Mouse (Mus musculus) kidney, embryonic 14.5 days (tissue): ENCODE results near the gene Parp4. TPM values are rescaled to one million over a fixed set of nuclear protein-coding genes. Genes with fewer than 3 reads are reported as not detected.

ENCODE experiments used
- ATAC-seq: fragments of 200-750 bp; cut with Nextera tagmentation; 2 replicates; pipeline ENCODE4 v1.8.0; 2017; ENCODE audit warnings: moderate number of reproducible peaks, mild to moderate bottlenecking, moderate TSS enrichment, moderate library complexity; ENCODE audit not compliant: low FRiP score, low TSS enrichment
- H3K27ac ChIP-seq: fragments of 300-500 bp; sonication (generic); 2 replicates; pipeline ENCODE4 v1.5.1; 2014; ENCODE audit warnings: low read depth, mild to moderate bottlenecking, low read length, moderate library complexity, mixed read lengths
- H3K27me3 ChIP-seq: fragments of 300-500 bp; sonication (generic); 2 replicates; pipeline ENCODE4 v1.6.1; 2014; ENCODE audit warnings: mild to moderate bottlenecking, low read length; ENCODE audit not compliant: control insufficient read depth, insufficient read depth
- H3K36me3 ChIP-seq: fragments of 300-500 bp; sonication (generic); 2 replicates; pipeline ENCODE4 v1.6.1; 2014; ENCODE audit warnings: low read length, mixed read lengths; ENCODE audit not compliant: control insufficient read depth, insufficient read depth
- H3K4me1 ChIP-seq: fragments of 300-500 bp; sonication (generic); 2 replicates; pipeline ENCODE4 v1.6.1; 2014; ENCODE audit warnings: low read length, mixed read lengths; ENCODE audit not compliant: control insufficient read depth, insufficient read depth
- H3K4me2 ChIP-seq: fragments of 300-500 bp; sonication (generic); replicated peaks from 2 replicates; pipeline ENCODE4 v1.6.1; 2014; ENCODE audit warnings: low read depth, mild to moderate bottlenecking, low read length
- H3K4me3 ChIP-seq: fragments of 300-500 bp; sonication (generic); 2 replicates; pipeline ENCODE4 v1.5.1; 2014; ENCODE audit warnings: mild to moderate bottlenecking, low read length
- H3K9ac ChIP-seq: fragments of 300-500 bp; sonication (generic); 2 replicates; pipeline ENCODE4 v1.6.1; 2014; ENCODE audit warnings: low read depth, mild to moderate bottlenecking, low read length, moderate library complexity
- H3K9me3 ChIP-seq: fragments of 300-500 bp; sonication (generic); 2 replicates; pipeline ENCODE4 v1.6.1; 2016; ENCODE audit warnings: low read length; ENCODE audit not compliant: control insufficient read depth
- WGBS: fragments of 180-500 bp; shearing (Covaris S2); extraction: QIAGEN DNeasy Blood & Tissue Kit; methylation state at CpG from one replicate; pipeline ENCODE4 v1.1.7; 2014; 5-methylcytosine and 5-hydroxymethylcytosine counted together
- polyA plus RNA-seq: library from polyadenylated mRNA; unstranded; fragments of >200 nt; fragmentation: Nextera tagmentation; extraction: Ambion mirVana; gene quantifications from 2 replicates; pipeline ENCODE4 v1.2.1, GENCODE M21; 2014

Gene Parp4
- polyA plus RNA-seq: 5.7 and 7.7 TPM in 2 replicates

- H3K9ac ChIP-seq: peak within 1 kb of the TSS; percentile 54
- H3K9me3 ChIP-seq: no peaks in the 10 kb centered on the region
- peak within 1 kb of the TSS; percentile 50 for H3K4me3 ChIP-seq
- WGBS: under 1% methylated on average over 24 of the region's 24 CpGs
- no peaks in the 10 kb centered on the region for H3K36me3 ChIP-seq
- no peak within 1 kb of the TSS for H3K27ac ChIP-seq
- H3K4me2 ChIP-seq: peak within 1 kb of the TSS; percentile 59
- peak; percentile 71 for ATAC-seq
- peaks cover 12% of the 10 kb centered on the region; the same call in 1 of the 2 replicates for H3K4me1 ChIP-seq
- H3K27me3 ChIP-seq: no peaks in the 10 kb centered on the region
These were observed at the start of gene Parp4, which contains the start of gene Cenpj for GRCm38 (mm10) chr14:56575416-56575815. Gene Parp4 (plus strand): TSS chr14:56575619. Gene Cenpj (minus strand): TSS chr14:56575425.

- no peak overlapping the region for H3K9ac ChIP-seq
- H3K36me3 ChIP-seq: peaks cover 21% of the 10 kb centered on the region
- WGBS: 89% methylated on average over 2 of the region's 2 CpGs
- H3K4me3 ChIP-seq: no peak overlapping the region
- no peaks in the 10 kb centered on the region for H3K4me1 ChIP-seq
- no peaks in the 10 kb centered on the region for H3K9me3 ChIP-seq
- H3K27ac ChIP-seq: no peak overlapping the region
- H3K4me2 ChIP-seq: no peak overlapping the region
- H3K27me3 ChIP-seq: no peaks in the 10 kb centered on the region
- no peak for ATAC-seq
These were observed 44.6 kb upstream of the Parp4 start for GRCm38 (mm10) chr14:56530788-56531187.

GRCm38 (mm10) chr14:56544946-56545345, 30.5 kb upstream of the Parp4 start:
- no peaks in the 10 kb centered on the region for H3K4me1 ChIP-seq
- no peak overlapping the region for H3K4me2 ChIP-seq
- no peaks in the 10 kb centered on the region for H3K9me3 ChIP-seq
- H3K27ac ChIP-seq: no peak overlapping the region
- H3K36me3 ChIP-seq: peaks cover 12% of the 10 kb centered on the region; the same call in 1 of the 2 replicates
- no peak overlapping the region for H3K9ac ChIP-seq
- no peaks in the 10 kb centered on the region for H3K27me3 ChIP-seq
- ATAC-seq: no peak
- 85% methylated on average over 1 of the region's 1 CpGs for WGBS
- H3K4me3 ChIP-seq: no peak overlapping the region

DNA sequence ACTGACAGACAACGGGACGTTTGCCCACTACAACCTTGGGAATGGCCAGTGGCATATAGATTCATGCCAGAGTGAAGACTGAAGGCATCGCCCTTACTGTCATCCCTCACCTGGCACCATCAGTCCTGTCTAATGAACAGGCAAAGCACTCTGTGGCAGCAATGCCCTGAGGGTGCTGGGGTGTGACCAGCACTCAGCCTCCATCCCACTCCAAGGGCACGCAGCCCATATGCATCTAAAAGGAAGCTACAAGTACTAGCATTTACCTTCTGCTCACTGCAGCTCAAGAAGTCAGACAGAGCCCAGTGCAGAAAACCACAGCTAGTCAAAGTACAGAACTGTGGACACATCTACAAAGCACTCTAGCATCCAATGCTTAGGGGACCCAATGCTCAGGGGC, 29.9 kb upstream of the Parp4 start:
- no peaks in the 10 kb centered on the region for H3K9me3 ChIP-seq
- ATAC-seq: no peak
- no peak overlapping the region for H3K9ac ChIP-seq
- peaks cover 12% of the 10 kb centered on the region; the same call in 1 of the 2 replicates for H3K36me3 ChIP-seq
- no peaks in the 10 kb centered on the region for H3K4me1 ChIP-seq
- 95% methylated on average over 4 of the region's 4 CpGs for WGBS
- H3K4me3 ChIP-seq: no peak overlapping the region
- H3K27me3 ChIP-seq: no peaks in the 10 kb centered on the region
- no peak overlapping the region for H3K27ac ChIP-seq
- H3K4me2 ChIP-seq: no peak overlapping the region

- no peak for ATAC-seq
- Histone ChIP-seq H3K9ac (no peak overlapping the region), H3K27ac (no peak overlapping the region), H3K4me3 (no peak overlapping the region), H3K9me3 (no peaks in the 10 kb centered on the region), H3K4me1 (no peaks in the 10 kb centered on the region), H3K4me2 (no peak overlapping the region), H3K36me3 (peaks cover 14% of the 10 kb centered on the region; the same call in 1 of the 2 replicates), H3K27me3 (no peaks in the 10 kb centered on the region)
- WGBS: 90% methylated on average over 4 of the region's 4 CpGs
These were observed 24.5 kb upstream of the Parp4 start for GRCm38 (mm10) chr14:56550960-56551359.

GRCm38 (mm10) chr14:56552924-56553323, 22.5 kb upstream of the Parp4 start:
- peaks cover 14% of the 10 kb centered on the region; the same call in 1 of the 2 replicates for H3K36me3 ChIP-seq
- no peaks in the 10 kb centered on the region for H3K27me3 ChIP-seq
- WGBS: 91% methylated on average over 6 of the region's 6 CpGs
- no peak overlapping the region for H3K27ac ChIP-seq
- ATAC-seq: no peak
- no peaks in the 10 kb centered on the region for H3K4me1 ChIP-seq
- no peak overlapping the region for H3K9ac ChIP-seq
- H3K4me2 ChIP-seq: no peak overlapping the region
- no peak overlapping the region for H3K4me3 ChIP-seq
- no peaks in the 10 kb centered on the region for H3K9me3 ChIP-seq

DNA sequence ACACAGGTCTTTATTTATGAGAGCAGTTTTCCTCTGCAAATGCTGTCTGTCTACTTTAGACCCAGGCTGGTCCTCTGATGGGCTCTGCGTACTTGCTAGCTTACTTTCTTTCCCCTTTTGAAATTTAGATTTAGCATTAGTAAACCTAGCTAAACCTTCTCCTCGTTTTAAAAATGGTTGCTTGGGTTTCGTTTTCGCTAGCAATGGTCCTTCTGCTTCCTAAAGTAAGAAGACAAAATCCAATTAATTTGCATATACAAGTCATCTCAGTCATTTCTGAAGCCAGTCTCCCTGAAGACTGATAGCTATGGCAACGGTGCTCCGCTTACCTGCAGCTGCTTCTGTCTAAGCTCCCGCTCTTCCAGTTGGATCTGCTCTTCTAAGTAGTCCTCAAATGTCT, 22.1 kb upstream of the Parp4 start:
- no peak overlapping the region for H3K27ac ChIP-seq
- ATAC-seq: no peak
- peaks cover 14% of the 10 kb centered on the region; the same call in 1 of the 2 replicates for H3K36me3 ChIP-seq
- H3K4me3 ChIP-seq: no peak overlapping the region
- no peak overlapping the region for H3K9ac ChIP-seq
- WGBS: 94% methylated on average over 7 of the region's 7 CpGs
- H3K4me2 ChIP-seq: no peak overlapping the region
- H3K9me3 ChIP-seq: no peaks in the 10 kb centered on the region
- no peaks in the 10 kb centered on the region for H3K4me1 ChIP-seq
- H3K27me3 ChIP-seq: no peaks in the 10 kb centered on the region

DNA sequence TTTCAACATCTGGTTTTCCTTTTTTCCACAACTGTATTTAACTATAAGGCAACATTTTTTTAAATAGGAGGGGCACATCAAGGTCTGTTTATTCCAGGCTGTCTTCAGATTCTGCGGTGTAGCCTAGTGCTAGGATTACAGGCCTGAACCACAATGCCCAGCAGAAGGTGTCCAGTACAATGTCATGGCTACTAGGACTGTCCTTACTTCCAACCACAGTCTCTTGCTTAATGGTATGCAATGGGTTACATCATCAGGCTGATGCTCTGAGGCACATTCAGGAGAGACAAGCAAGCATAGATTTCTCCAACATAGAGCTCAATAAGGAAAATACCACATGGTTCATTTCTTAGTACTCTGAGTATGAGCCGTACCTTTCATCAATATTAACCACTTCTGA, 20.7 kb upstream of the Parp4 start:
- no peak for ATAC-seq
- no peak overlapping the region for H3K9ac ChIP-seq
- H3K4me2 ChIP-seq: no peak overlapping the region
- 92% methylated on average over 2 of the region's 2 CpGs for WGBS
- H3K27ac ChIP-seq: no peak overlapping the region
- no peaks in the 10 kb centered on the region for H3K9me3 ChIP-seq
- H3K36me3 ChIP-seq: peaks cover 18% of the 10 kb centered on the region; the same call in 1 of the 2 replicates
- H3K4me3 ChIP-seq: no peak overlapping the region
- H3K27me3 ChIP-seq: no peaks in the 10 kb centered on the region
- H3K4me1 ChIP-seq: no peaks in the 10 kb centered on the region

- Histone ChIP-seq H3K27ac (no peak overlapping the region), H3K4me3 (no peak overlapping the region), H3K9ac (no peak overlapping the region), H3K9me3 (no peaks in the 10 kb centered on the region), H3K4me1 (no peaks in the 10 kb centered on the region), H3K4me2 (no peak overlapping the region), H3K27me3 (no peaks in the 10 kb centered on the region), H3K36me3 (peaks cover 11% of the 10 kb centered on the region)
- no peak for ATAC-seq
- 88% methylated on average over 3 of the region's 3 CpGs for WGBS
These were observed 16.3 kb upstream of the Parp4 start for GRCm38 (mm10) chr14:56559134-56559533.
